Comparison of ENCODE assay signal across 9 mouse cellular contexts in the genomic region with DNA sequence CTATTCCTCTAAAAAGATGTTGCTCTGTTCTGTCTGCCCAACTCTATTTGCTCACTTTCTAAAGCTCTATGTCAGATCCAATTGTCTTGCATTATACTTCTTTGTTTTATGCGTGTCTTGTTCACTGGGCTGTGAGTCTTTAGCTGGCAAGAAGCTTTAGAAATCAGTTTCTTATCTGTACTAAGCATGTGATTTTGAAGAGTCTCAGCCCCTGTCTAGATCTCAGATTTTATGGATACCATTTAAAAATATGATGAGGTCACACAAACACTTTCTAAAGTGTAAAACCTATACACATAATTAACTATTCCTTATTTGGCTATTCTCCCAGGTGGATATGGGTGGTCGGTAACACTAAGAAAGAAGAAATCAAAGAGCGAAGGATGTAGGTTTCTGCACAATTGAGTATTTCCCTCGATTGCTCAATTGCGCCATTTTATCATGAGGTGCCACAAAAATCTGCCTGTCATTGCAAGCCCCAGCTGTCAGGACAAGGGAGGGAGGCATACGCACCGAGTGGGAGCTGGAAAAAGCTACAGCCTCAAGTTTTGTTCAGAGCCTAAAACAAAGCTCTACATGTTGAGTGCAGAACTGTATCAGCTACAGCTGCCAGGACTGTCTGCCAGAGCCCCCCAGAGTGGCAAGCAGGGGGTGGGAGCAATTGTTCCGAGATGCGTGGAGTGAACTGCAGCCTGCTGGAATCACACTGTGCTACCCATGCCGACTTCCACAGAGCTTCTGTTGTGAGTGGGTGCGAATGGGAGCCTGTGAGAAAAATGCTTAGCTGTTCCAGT. TPM values are rescaled to one million over a fixed set of nuclear protein-coding genes. Genes with fewer than 3 reads are reported as not detected.
A peak's percentile ranks its signal among the peaks of the same experiment; 100 is the strongest.
DNase-seq lines count a peak whose midpoint lies in the region; ATAC-seq lines count a peak whose summit lies in the region.
"Had no signal": no experiment of that assay in that cellular context is flagged by ENCODE, and none has a peak within 500 bp of the region (broad histone marks: within the 10 kb centered on the region; RNA-seq: fewer than 3 reads in every experiment).

No protein-coding gene starts in this region.

- no peak overlapping the region for H3K4me2 ChIP-seq in hindbrain, embryonic 13.5 days
- H3K4me2 ChIP-seq in midbrain, embryonic 15.5 days = peak overlapping the region; percentile 8; the same call in 1 of the 2 replicates
- H3K4me2 ChIP-seq: embryonic facial prominence, embryonic 12.5 days had no signal

- H3K27me3 ChIP-seq in hindbrain, embryonic 13.5 days = no peaks in the 10 kb centered on the region
- no peaks in the 10 kb centered on the region for H3K27me3 ChIP-seq in hindbrain, embryonic 10.5 days (ENCODE audit: insufficient read depth, poor library complexity, severe bottlenecking)
- no peaks in the 10 kb centered on the region for H3K27me3 ChIP-seq in midbrain, embryonic 15.5 days (replicated peaks)
- H3K27me3 ChIP-seq: embryonic facial prominence, embryonic 12.5 days had no signal

- 0 out of 2 replicates have a peak, but pooled peaks have one; percentile 28 for ATAC-seq in hindbrain, embryonic 13.5 days (ENCODE audit: low FRiP score)
- peak; percentile 74 for ATAC-seq in midbrain, embryonic 15.5 days (replicated peaks)
- ATAC-seq in granulocyte monocyte progenitor cell, adult 5-6 weeks (replicated peaks; ENCODE audit: poor library complexity, severe bottlenecking) = no peak

- H3K36me3 ChIP-seq in hindbrain, embryonic 13.5 days = no peaks in the 10 kb centered on the region
- H3K36me3 ChIP-seq in hindbrain, embryonic 10.5 days = no peaks in the 10 kb centered on the region
- H3K36me3 ChIP-seq in midbrain, embryonic 15.5 days (replicated peaks) = no peaks in the 10 kb centered on the region
- H3K36me3 ChIP-seq: embryonic facial prominence, embryonic 12.5 days had no signal

- no peaks in the 10 kb centered on the region for H3K9me3 ChIP-seq in hindbrain, embryonic 13.5 days
- no peaks in the 10 kb centered on the region for H3K9me3 ChIP-seq in hindbrain, embryonic 10.5 days
- no peaks in the 10 kb centered on the region for H3K9me3 ChIP-seq in midbrain, embryonic 15.5 days
- H3K9me3 ChIP-seq: embryonic facial prominence, embryonic 12.5 days had no signal

- 66% methylated on average over 11 of the region's 11 CpGs for WGBS in hindbrain, embryonic 13.5 days
- 73% methylated on average over 11 of the region's 11 CpGs for WGBS in hindbrain, embryonic 10.5 days
- 58% methylated on average over 11 of the region's 11 CpGs for WGBS in midbrain, embryonic 15.5 days

- H3K27ac ChIP-seq in hindbrain, embryonic 13.5 days = no peak overlapping the region
- H3K27ac ChIP-seq in hindbrain, embryonic 10.5 days = no peak overlapping the region
- H3K27ac ChIP-seq in midbrain, embryonic 15.5 days = 0 out of 2 replicates have a peak overlapping the region, but pooled peaks have one; percentile 2
- H3K27ac ChIP-seq: embryonic facial prominence, embryonic 12.5 days had no signal

- no peak overlapping the region for H3K9ac ChIP-seq in hindbrain, embryonic 13.5 days
- H3K9ac ChIP-seq in midbrain, embryonic 15.5 days = no peak overlapping the region
- H3K9ac ChIP-seq: embryonic facial prominence, embryonic 12.5 days had no signal

- peaks cover 7% of the 10 kb centered on the region; the same call in 1 of the 2 replicates for H3K4me1 ChIP-seq in hindbrain, embryonic 13.5 days (replicated peaks)
- H3K4me1 ChIP-seq in hindbrain, embryonic 10.5 days (replicated peaks) = 0 out of 2 replicates have a peak, but pooled peaks cover 4% of the 10 kb centered on the region
- H3K4me1 ChIP-seq in midbrain, embryonic 15.5 days = no peaks in the 10 kb centered on the region
- H3K4me1 ChIP-seq: embryonic facial prominence, embryonic 12.5 days had no signal

- H3K4me3 ChIP-seq in hindbrain, embryonic 13.5 days = no peak overlapping the region
- H3K4me3 ChIP-seq in hindbrain, embryonic 10.5 days = no peak overlapping the region
- no peak overlapping the region for H3K4me3 ChIP-seq in midbrain, embryonic 15.5 days
- H3K4me3 ChIP-seq: embryonic facial prominence, embryonic 12.5 days had no signal

- DNase-seq in hindbrain, embryonic 10.5 days (ENCODE audit: low spot score) = no peak
- DNase-seq in cerebellum, postnatal 10 days = peak; percentile 35 to 47
- DNase-seq in layer of hippocampus, postnatal 14 days (ENCODE audit: low spot score in 2 of 2) = peak; percentile 80 to 94
- no peak for DNase-seq in natural killer cell, adult 2 months (ENCODE audit: low spot score in 2 of 2)
- no peak for DNase-seq in thymus, postnatal 4 days

RNA-seq across cellular contexts. Expression of a gene that starts 47.6 kb away (rescaled TPM):
- polyA plus RNA-seq in hindbrain, embryonic 13.5 days (2015; fragmentation: Nextera tagmentation; extraction: Ambion mirVana) = 47.3 and 54.0 TPM in 2 replicates
- 2.4 and 10.8 TPM in 2 replicates for polyA plus RNA-seq in hindbrain, embryonic 10.5 days (2016; fragmentation: Nextera tagmentation; extraction: Ambion mirVana)
- 100 to 1,000 TPM; 187 to 213 TPM for total RNA-seq in layer of hippocampus, postnatal 14 days (2021)
- polyA plus RNA-seq in midbrain, embryonic 15.5 days (2015; fragmentation: Nextera tagmentation; extraction: Ambion mirVana) = 54.6 and 59.2 TPM in 2 replicates
- not detected in 2 replicates for total RNA-seq in granulocyte monocyte progenitor cell, adult 5-6 weeks (2014; fragmentation: Nextera tagmentation)
- total RNA-seq in granulocyte monocyte progenitor cell, adult 5-6 weeks (2017) = not detected in 2 replicates

Comparison
In these comparisons a context has a peak if more than half of its experiments do, and no peak if none do; other contexts are left out.
1. DNase-seq: peak in cerebellum, postnatal 10 days (2 of 2) and layer of hippocampus, postnatal 14 days (2 of 2); none in hindbrain, embryonic 10.5 days (single experiment), natural killer cell, adult 2 months (0 of 2) and thymus, postnatal 4 days (single experiment).